Mouse (Mus musculus): ENCODE results near the gene Chst4.
A peak's percentile ranks its signal among the peaks of the same experiment; 100 is the strongest.

DNA sequence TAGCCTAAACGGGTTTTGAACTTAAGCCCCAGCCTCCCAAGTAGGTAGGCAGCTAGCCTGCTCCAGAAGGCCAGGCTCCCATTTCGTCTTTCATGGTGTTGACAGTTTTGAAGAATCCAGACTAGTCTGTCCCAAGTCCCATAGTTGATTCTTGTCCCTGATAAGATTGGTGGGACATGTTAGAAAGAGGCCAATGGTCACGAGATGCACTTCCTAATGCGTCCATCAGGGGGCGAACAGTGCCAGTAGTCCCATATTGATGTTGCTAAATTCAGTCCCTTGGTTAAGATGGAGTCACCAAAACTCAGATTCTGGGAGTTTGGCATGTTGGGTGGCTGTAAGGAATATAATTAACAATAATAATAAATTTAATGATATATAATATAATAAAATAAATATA, 28.7 kb downstream of the Chst4 start:
- TF ChIP-seq MAX (IDR thresholded peaks at IDR 0.05; ENCODE audit: low read length) (no peak), POLR2AphosphoS2 (IDR thresholded peaks at IDR 0.05; ENCODE audit: low read depth, low read length) (no peak), CTCF (conservative IDR thresholded peaks at IDR 0.05 in 1 of 2, IDR thresholded peaks at IDR 0.05 in 1 of 2; ENCODE audit: low read depth in 2 of 2, low read length in 2 of 2) (peak; percentile 82 to 84), MAFK (IDR thresholded peaks at IDR 0.05; ENCODE audit: insufficient replicate concordance, low read length) (no peak), JUN (IDR thresholded peaks at IDR 0.05; ENCODE audit: insufficient read depth, low read depth, low read length) (no peak), POLR2A (IDR thresholded peaks at IDR 0.05; ENCODE audit: low read depth, low read length) (no peak)
